Mouse (Mus musculus) right cerebral cortex, postnatal 14 days (tissue): ENCODE results near the gene Cdhr4.

Experiments used
- DNase-seq: peaks from one replicate; pipeline ENCODE4 v3.0.0; 2022

Cdhr4 gene

GRCm38 (mm10) chr9:107992197-107992596 lies at the start of gene Cdhr4:
TSS of gene Cdhr4 (plus strand) at chr9:107992497.
- no peak for DNase-seq

GRCm38 (mm10) chr9:107947241-107948194 lies 44.8 kb upstream of the Cdhr4 start:
- DNase-seq = no peak

- DNase-seq = no peak
These were observed 42.9 kb upstream of the Cdhr4 start for GRCm38 (mm10) chr9:107949184-107949921.

GRCm38 (mm10) chr9:107949922-107950235 lies 42.4 kb upstream of the Cdhr4 start, which contains the start of gene Traip:
TSS of gene Traip (plus strand) at chr9:107950136.
- DNase-seq = no peak

- peak; percentile 95 for DNase-seq
These were observed 41.6 kb upstream of the Cdhr4 start for GRCm38 (mm10) chr9:107950460-107951355.

GRCm38 (mm10) chr9:107955613-107956289 lies 36.5 kb upstream of the Cdhr4 start:
- DNase-seq = no peak

- DNase-seq = no peak
These were observed 35.2 kb upstream of the Cdhr4 start for GRCm38 (mm10) chr9:107957141-107957540.

- no peak for DNase-seq
These were observed 32.4 kb upstream of the Cdhr4 start for GRCm38 (mm10) chr9:107959896-107960295.

- DNase-seq = no peak
These were observed 31.4 kb upstream of the Cdhr4 start for GRCm38 (mm10) chr9:107960928-107961327.

- DNase-seq = peak; percentile 75
These were observed 30.9 kb upstream of the Cdhr4 start for GRCm38 (mm10) chr9:107961351-107961762.

- DNase-seq = peak; percentile 64
These were observed 30.4 kb upstream of the Cdhr4 start for GRCm38 (mm10) chr9:107961881-107962280.

- DNase-seq = no peak
These were observed 29.4 kb upstream of the Cdhr4 start for GRCm38 (mm10) chr9:107962916-107963315.

- DNase-seq = peak; percentile 89
These were observed 28.6 kb upstream of the Cdhr4 start for GRCm38 (mm10) chr9:107963700-107964099.

- DNase-seq = no peak
These were observed 27.6 kb upstream of the Cdhr4 start for GRCm38 (mm10) chr9:107964681-107965080.

- DNase-seq = no peak
These were observed 25.6 kb upstream of the Cdhr4 start for GRCm38 (mm10) chr9:107966676-107967075.

- DNase-seq = no peak
These were observed 24.9 kb upstream of the Cdhr4 start for GRCm38 (mm10) chr9:107967437-107967836.

- no peak for DNase-seq
These were observed 23.8 kb upstream of the Cdhr4 start for GRCm38 (mm10) chr9:107968531-107968930.

GRCm38 (mm10) chr9:107970311-107970710 lies 22.0 kb upstream of the Cdhr4 start:
- DNase-seq = no peak

GRCm38 (mm10) chr9:107971690-107972541 lies 20.4 kb upstream of the Cdhr4 start:
- DNase-seq = no peak

GRCm38 (mm10) chr9:107974491-107975171 lies 17.7 kb upstream of the Cdhr4 start:
- DNase-seq = no peak
